Mouse (Mus musculus) adrenal gland, adult (tissue): ENCODE measurements around the gene Ppp1r12b.
"Not testable (repeated sequence)": the region's sequence is repeated elsewhere in the genome, so short reads cannot be mapped to it uniquely, and the experiment has no call there.

Experiments
- DNase-seq, 2 experiments: peaks; one replicate each; pipeline ENCODE4 v3.0.0; 2022 to 2023; ENCODE audit warnings: low spot score in 1 of 2; ENCODE audit not compliant: inconsistent age in 2 of 2

Gene Ppp1r12b

GRCm38 (mm10) chr1:134852797-134853196 lies 102.9 kb downstream of the Ppp1r12b start:
- no peak for DNase-seq

GRCm38 (mm10) chr1:134851211-134851610 lies 104.5 kb downstream of the Ppp1r12b start:
- no peak for DNase-seq

GRCm38 (mm10) chr1:134850361-134850760 lies 105.4 kb downstream of the Ppp1r12b start:
- DNase-seq: no peak

GRCm38 (mm10) chr1:134847851-134848250 lies 107.9 kb downstream of the Ppp1r12b start:
- no peak for DNase-seq

- peak; percentile 30 to 67 for DNase-seq
These were observed 109.3 kb downstream of the Ppp1r12b start for GRCm38 (mm10) chr1:134846295-134846988.

GRCm38 (mm10) chr1:134843369-134843768 lies 112.4 kb downstream of the Ppp1r12b start:
- no peak for DNase-seq

- DNase-seq: no peak
These were observed 118.7 kb downstream of the Ppp1r12b start for GRCm38 (mm10) chr1:134836909-134837480.

- not testable (repeated sequence) for DNase-seq
These were observed 124.9 kb downstream of the Ppp1r12b start for GRCm38 (mm10) chr1:134830881-134831280.

- DNase-seq: peak in 1 of 2 experiments; percentile 75
These were observed 126.1 kb downstream of the Ppp1r12b start for GRCm38 (mm10) chr1:134829635-134830034.

- DNase-seq: no peak
These were observed 130.8 kb downstream of the Ppp1r12b start for GRCm38 (mm10) chr1:134824896-134825295.

GRCm38 (mm10) chr1:134823842-134824241 lies 131.9 kb downstream of the Ppp1r12b start:
- no peak for DNase-seq

- DNase-seq: peak in 1 of 2 experiments; percentile 58
These were observed 132.4 kb downstream of the Ppp1r12b start for GRCm38 (mm10) chr1:134823323-134823722.

GRCm38 (mm10) chr1:134820882-134821281 lies 134.9 kb downstream of the Ppp1r12b start:
- no peak for DNase-seq

GRCm38 (mm10) chr1:134819196-134819595 lies 136.5 kb downstream of the Ppp1r12b start:
- DNase-seq: peak in 1 of 2 experiments; percentile 30

- peak; percentile 53 to 84 for DNase-seq
These were observed 137.0 kb downstream of the Ppp1r12b start for GRCm38 (mm10) chr1:134818716-134819115.

- no peak for DNase-seq
These were observed 137.7 kb downstream of the Ppp1r12b start for GRCm38 (mm10) chr1:134817916-134818595.

GRCm38 (mm10) chr1:134817120-134817519 lies 138.6 kb downstream of the Ppp1r12b start:
- DNase-seq: no peak

GRCm38 (mm10) chr1:134816617-134817016 lies 139.1 kb downstream of the Ppp1r12b start:
- DNase-seq: peak; percentile 75 to 91

GRCm38 (mm10) chr1:134815748-134816147 lies 140.0 kb downstream of the Ppp1r12b start:
- DNase-seq: no peak

- DNase-seq: no peak
These were observed 150.3 kb downstream of the Ppp1r12b start for GRCm38 (mm10) chr1:134805471-134805870.

- peak in 1 of 2 experiments; percentile 56 for DNase-seq
These were observed 151.4 kb downstream of the Ppp1r12b start for GRCm38 (mm10) chr1:134804373-134804772.
